Mouse (Mus musculus) midbrain, embryonic 11.5 days (tissue): ENCODE data around the gene Nfam1. TPM values are rescaled to one million over a fixed set of nuclear protein-coding genes. Genes with fewer than 3 reads are reported as not detected.
"Not testable (repeated sequence)": the region's sequence is repeated elsewhere in the genome, so short reads cannot be mapped to it uniquely, and the experiment has no call there.

Experiments
- ATAC-seq: fragments of 200-750 bp; cut with Nextera tagmentation; 2 replicates; pipeline ENCODE4 v1.8.0; 2017; ENCODE audit warnings: moderate TSS enrichment, moderate library complexity; ENCODE audit not compliant: low FRiP score
- DNase-seq: peaks from one replicate; pipeline ENCODE4 v3.0.0; 2015; ENCODE audit warnings: low spot score; ENCODE audit errors: missing footprints
- H3K27ac ChIP-seq: fragments of 300-500 bp; sonication (generic); 2 replicates; pipeline ENCODE4 v1.5.1; 2014; ENCODE audit warnings: low read depth, low read length
- H3K27me3 ChIP-seq: fragments of 300-500 bp; sonication (generic); 2 replicates; pipeline ENCODE4 v1.6.1; 2014; ENCODE audit warnings: mild to moderate bottlenecking, low read length, moderate library complexity, mixed read lengths; ENCODE audit not compliant: control insufficient read depth, insufficient read depth
- H3K36me3 ChIP-seq: fragments of 300-500 bp; sonication (generic); 2 replicates; pipeline ENCODE4 v1.6.1; 2014; ENCODE audit warnings: mild to moderate bottlenecking, low read length, moderate library complexity, mixed read lengths; ENCODE audit not compliant: control insufficient read depth, insufficient read depth
- H3K4me1 ChIP-seq: fragments of 300-500 bp; sonication (generic); 2 replicates; pipeline ENCODE4 v1.6.1; 2014; ENCODE audit warnings: low read length; ENCODE audit not compliant: control insufficient read depth, insufficient read depth
- H3K4me2 ChIP-seq: fragments of 300-500 bp; sonication (generic); 2 replicates; pipeline ENCODE4 v1.6.1; 2014; ENCODE audit warnings: mild to moderate bottlenecking, moderate library complexity
- H3K4me3 ChIP-seq: fragments of 300-500 bp; sonication (generic); 2 replicates; pipeline ENCODE4 v1.5.1; 2014; ENCODE audit warnings: low read depth, low read length
- H3K9ac ChIP-seq: fragments of 300-500 bp; sonication (generic); 2 replicates; pipeline ENCODE4 v1.6.1; 2014; ENCODE audit warnings: low read length
- H3K9me3 ChIP-seq: fragments of 300-500 bp; sonication (generic); 2 replicates; pipeline ENCODE4 v1.6.1; 2016; ENCODE audit warnings: low read length; ENCODE audit not compliant: control insufficient read depth
- WGBS: fragments of 180-500 bp; shearing (Covaris S2); extraction: QIAGEN DNeasy Blood & Tissue Kit; methylation state at CpG from one replicate; pipeline ENCODE4 v1.1.7; 2014; 5-methylcytosine and 5-hydroxymethylcytosine counted together
- polyA plus RNA-seq: library from polyadenylated mRNA; unstranded; fragments of >200 nt; fragmentation: Nextera tagmentation; extraction: Ambion mirVana; gene quantifications from 2 replicates; pipeline ENCODE4 v1.2.1, GENCODE M21; 2014

Gene Nfam1
- 3.9 and 4.0 TPM in 2 replicates for polyA plus RNA-seq

DNA sequence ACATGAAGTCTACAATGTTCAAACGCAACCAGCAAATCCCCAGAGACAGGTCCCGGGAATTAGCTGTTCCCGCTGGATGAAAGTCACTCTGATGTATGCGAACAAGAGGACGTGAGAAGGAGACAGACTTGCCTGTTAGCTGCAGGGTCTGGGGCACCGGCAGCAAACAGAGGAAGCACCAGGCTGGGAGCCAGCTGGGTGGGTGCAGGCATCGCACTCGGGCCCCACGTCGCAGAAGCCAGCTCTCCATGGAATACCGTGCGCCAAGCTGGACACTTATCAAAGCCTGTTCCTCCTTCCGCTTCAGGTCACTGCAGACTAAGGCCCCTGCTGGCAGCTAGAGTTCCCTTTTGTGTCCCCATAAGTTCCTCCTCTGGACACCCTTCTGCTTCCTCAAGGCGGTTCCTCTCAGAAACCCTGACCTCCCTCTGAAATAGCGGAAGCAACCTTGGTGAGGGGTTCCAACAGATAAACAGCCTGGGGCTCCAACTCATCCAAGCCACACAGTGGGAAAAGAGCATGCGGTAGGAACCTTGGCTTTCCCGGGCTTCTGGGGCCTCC lies at the start of gene Nfam1:
Gene Nfam1 (minus strand): TSS at position 326 of the 561 bp plus-strand sequence.
- H3K4me2 ChIP-seq, result no peak within 1 kb of the TSS
- H3K9me3 ChIP-seq, result no peaks in the 10 kb centered on the region
- H3K4me3 ChIP-seq, result no peak within 1 kb of the TSS
- ATAC-seq (no peak), DNase-seq (no peak)
- 31% methylated on average over 17 of the region's 17 CpGs for WGBS
- H3K36me3 ChIP-seq, result no peaks in the 10 kb centered on the region
- peaks cover 40% of the 10 kb centered on the region for H3K4me1 ChIP-seq
- no peak within 1 kb of the TSS for H3K27ac ChIP-seq
- no peak within 1 kb of the TSS for H3K9ac ChIP-seq
- H3K27me3 ChIP-seq, result peaks cover 13% of the 10 kb centered on the region; the same call in 1 of the 2 replicates

DNA sequence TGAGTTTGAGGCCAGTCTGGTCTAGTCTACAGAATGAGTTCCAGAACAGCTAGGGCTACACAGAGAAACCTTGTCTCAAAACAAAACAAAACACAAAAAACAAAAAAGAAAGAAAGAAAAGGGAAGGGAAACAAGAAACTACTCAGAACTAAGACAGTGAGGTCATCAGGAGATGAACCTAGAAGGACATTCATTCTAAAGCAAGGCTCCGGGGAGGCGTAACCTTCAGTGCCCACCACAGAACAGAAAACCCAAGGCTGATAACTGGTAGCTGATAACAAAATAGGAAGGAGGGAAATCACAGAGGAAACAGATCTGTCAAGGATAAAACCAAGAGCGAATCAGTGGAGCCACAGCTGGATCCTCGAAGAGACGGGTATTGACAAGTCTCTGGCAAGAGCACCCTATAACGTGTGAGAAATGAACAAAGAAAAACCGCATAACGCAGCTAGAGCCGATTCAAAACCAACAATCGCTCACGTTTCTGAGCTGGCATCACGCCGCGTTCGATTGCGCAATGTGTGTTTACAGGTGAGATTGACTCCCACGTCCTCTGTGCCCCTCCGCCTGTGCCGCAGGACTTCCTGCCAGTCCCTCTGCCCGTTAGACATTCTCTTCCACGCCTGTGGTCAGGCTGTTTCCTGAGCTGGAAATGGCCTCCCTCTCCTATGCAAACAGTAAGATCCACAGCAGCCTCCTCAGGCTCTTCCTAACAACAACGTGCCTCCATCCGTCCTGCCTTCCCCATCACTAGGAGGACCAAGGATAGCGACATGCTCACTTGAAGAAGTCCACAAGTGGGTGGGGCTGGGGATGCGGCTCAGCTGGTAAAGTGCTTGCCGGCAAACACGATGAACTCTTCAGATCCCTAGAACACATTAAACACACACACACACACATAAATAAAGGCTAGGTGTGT lies 42.8 kb upstream of the Nfam1 start:
- no peaks in the 10 kb centered on the region for H3K9me3 ChIP-seq
- no peak overlapping the region for H3K4me3 ChIP-seq
- 68% methylated on average over 27 of the region's 27 CpGs for WGBS
- H3K4me1 ChIP-seq, result no peaks in the 10 kb centered on the region; the same call in 1 of the 2 replicates
- no peak overlapping the region for H3K4me2 ChIP-seq
- no peaks in the 10 kb centered on the region for H3K27me3 ChIP-seq
- H3K9ac ChIP-seq, result no peak overlapping the region
- no peak overlapping the region for H3K27ac ChIP-seq
- H3K36me3 ChIP-seq, result no peaks in the 10 kb centered on the region
- ATAC-seq, result no peak
- DNase-seq, result no peak

DNA sequence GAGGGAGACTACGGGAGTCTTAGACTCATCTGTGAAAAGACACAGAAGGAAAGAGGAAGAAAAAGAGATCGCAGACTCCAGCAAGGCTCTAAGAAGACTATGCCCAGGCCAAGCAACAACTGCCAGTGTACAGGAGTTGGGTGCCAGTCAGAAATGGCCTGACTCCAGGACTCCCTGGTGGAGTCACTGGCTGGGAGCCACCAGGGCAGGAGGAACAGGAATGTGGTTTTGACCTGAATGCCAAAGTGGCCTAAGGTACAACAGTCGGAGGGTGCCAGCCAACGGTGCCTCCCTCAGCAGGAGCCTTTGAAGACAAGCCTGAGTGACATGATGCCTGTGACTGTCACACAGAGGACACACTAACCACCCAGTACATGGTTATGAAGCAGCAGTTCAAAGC lies 41.1 kb upstream of the Nfam1 start:
- Histone ChIP-seq H3K27ac (no peak overlapping the region), H3K4me1 (no peaks in the 10 kb centered on the region; the same call in 1 of the 2 replicates), H3K4me2 (no peak overlapping the region), H3K36me3 (no peaks in the 10 kb centered on the region), H3K9ac (no peak overlapping the region), H3K9me3 (no peaks in the 10 kb centered on the region), H3K27me3 (no peaks in the 10 kb centered on the region), H3K4me3 (no peak overlapping the region)
- DNase-seq (no peak), ATAC-seq (no peak)
- 87% methylated on average over 4 of the region's 4 CpGs for WGBS

DNA sequence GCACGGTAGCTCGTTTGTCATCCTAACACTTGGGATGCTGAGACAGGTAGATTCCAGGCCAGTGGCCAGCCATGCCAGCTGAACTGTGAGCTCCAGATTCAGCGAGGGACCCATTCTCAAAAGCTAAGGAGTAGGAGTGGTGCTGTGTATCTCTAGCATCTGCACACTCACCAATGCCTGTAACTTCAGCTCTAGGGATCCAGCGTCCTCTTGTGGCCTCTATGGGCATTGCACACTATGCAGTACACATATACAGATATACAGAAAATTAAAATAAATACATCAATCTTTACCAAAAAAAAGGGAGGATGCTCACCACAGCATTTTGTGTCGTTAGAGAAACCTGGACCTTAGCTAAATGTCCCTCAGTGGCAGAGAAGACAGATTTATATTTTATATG lies 38.6 kb upstream of the Nfam1 start:
- 86% methylated on average over 5 of the region's 5 CpGs for WGBS
- peak; percentile 66 for DNase-seq
- H3K27ac ChIP-seq, result no peak overlapping the region
- H3K4me2 ChIP-seq, result no peak overlapping the region
- no peak for ATAC-seq
- no peaks in the 10 kb centered on the region for H3K9me3 ChIP-seq
- H3K4me3 ChIP-seq, result no peak overlapping the region
- H3K27me3 ChIP-seq, result no peaks in the 10 kb centered on the region
- no peaks in the 10 kb centered on the region; the same call in 1 of the 2 replicates for H3K4me1 ChIP-seq
- no peak overlapping the region for H3K9ac ChIP-seq
- H3K36me3 ChIP-seq, result no peaks in the 10 kb centered on the region

DNA sequence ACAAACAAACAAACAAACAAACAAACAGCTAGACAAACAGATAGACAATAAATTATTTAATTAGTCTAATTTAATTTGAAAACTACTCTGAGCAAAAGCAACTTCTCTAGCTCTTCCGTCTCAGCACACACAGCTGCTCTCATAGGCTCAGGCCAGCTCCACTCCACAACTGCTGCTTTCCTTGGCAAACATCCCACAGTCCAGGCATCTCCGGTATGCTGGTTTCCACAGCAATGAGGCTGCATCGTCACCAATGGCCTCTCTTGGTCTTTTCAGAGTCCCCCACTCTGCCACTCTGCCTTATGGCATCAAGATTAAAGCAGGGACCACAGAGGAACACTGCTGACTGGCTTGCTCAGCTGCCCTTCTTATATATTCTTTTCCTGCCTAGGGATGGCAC lies 37.8 kb upstream of the Nfam1 start:
- no peaks in the 10 kb centered on the region for H3K9me3 ChIP-seq
- no peak overlapping the region for H3K4me3 ChIP-seq
- H3K27me3 ChIP-seq, result no peaks in the 10 kb centered on the region
- no peaks in the 10 kb centered on the region for H3K4me1 ChIP-seq
- H3K4me2 ChIP-seq, result no peak overlapping the region
- H3K9ac ChIP-seq, result no peak overlapping the region
- H3K36me3 ChIP-seq, result no peaks in the 10 kb centered on the region
- H3K27ac ChIP-seq, result no peak overlapping the region
- ATAC-seq (no peak), DNase-seq (no peak)
- 77% methylated on average over 3 of the region's 3 CpGs for WGBS

DNA sequence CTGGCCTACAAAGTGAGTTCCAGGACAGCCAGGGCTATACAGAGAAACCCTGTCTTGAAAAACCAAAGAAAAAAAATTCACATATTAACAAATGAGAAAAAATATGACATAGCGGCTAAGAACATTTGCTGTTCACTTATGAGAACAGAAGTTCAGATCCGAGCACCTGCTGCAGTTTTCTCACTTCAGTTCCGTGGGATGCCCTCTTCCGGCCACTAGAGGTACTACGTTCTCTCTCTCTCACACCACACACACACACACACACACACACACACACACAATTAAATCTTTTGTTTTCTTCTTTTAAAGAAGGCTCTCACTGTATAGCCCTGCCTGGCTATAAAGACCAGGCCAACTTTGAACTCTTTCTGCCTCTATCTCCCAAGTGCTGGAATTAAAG lies 35.2 kb upstream of the Nfam1 start:
- 88% methylated on average over 5 of the region's 5 CpGs for WGBS
- no peaks in the 10 kb centered on the region for H3K36me3 ChIP-seq
- H3K4me3 ChIP-seq, result no peak overlapping the region
- no peak for DNase-seq
- no peak for ATAC-seq
- no peak overlapping the region for H3K4me2 ChIP-seq
- no peak overlapping the region for H3K9ac ChIP-seq
- no peaks in the 10 kb centered on the region for H3K9me3 ChIP-seq
- no peaks in the 10 kb centered on the region for H3K4me1 ChIP-seq
- no peaks in the 10 kb centered on the region for H3K27me3 ChIP-seq
- H3K27ac ChIP-seq, result no peak overlapping the region

DNA sequence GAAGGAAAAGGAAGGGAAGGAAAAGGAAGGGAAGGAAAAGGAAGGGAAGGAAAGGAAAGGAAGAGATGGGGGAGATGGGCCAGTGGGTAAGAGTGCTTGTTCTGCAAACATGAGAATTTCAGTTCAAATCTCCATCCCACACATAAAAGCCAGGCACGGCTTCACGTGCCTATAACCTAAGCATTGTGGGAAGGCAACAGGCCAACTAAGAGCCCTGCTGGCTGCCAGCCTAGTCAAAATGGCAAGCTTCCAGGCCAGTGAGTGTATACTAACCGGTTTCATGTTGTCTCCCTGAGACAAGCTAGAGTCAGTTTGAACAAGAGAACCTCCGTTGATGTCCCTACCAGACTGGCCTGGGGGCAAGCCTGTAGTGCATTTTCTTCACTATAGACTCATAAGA lies 32.4 kb upstream of the Nfam1 start:
- 87% methylated on average over 4 of the region's 4 CpGs for WGBS
- no peak overlapping the region for H3K4me2 ChIP-seq

DNA sequence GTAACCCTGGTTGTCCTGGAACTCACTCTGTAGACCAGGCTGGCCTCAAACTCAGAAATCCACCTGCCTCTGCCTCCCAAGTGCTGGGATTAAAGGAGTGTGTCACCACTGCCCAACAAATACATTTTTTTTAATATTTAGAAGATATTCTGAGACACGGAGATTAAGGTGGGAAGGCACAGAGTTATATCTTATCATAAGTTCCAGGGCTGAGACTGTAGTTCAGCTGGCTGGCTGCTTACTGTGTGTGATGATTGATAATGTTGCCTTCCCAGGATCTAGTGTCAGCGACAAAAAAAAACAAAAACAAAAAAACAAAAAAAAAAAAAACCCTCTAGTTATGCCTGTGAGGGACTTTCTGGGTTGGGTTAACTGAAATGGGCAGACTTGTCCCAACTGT lies 29.5 kb upstream of the Nfam1 start:
- DNase-seq, result peak; percentile 6
- H3K27me3 ChIP-seq, H3K27ac ChIP-seq, H3K9me3 ChIP-seq, H3K9ac ChIP-seq, H3K4me3 ChIP-seq, H3K4me2 ChIP-seq, H3K36me3 ChIP-seq, ATAC-seq, H3K4me1 ChIP-seq: not testable (repeated sequence)
- 93% methylated on average over 2 of the region's 2 CpGs for WGBS

More for the DNA sequence above, 32.4 kb upstream of the Nfam1 start:
- Histone ChIP-seq H3K9me3 (no peaks in the 10 kb centered on the region), H3K4me1 (no peaks in the 10 kb centered on the region), H3K27me3 (no peaks in the 10 kb centered on the region), H3K36me3 (no peaks in the 10 kb centered on the region), H3K27ac (no peak overlapping the region), H3K9ac (no peak overlapping the region), H3K4me3 (no peak overlapping the region)
- ATAC-seq (no peak), DNase-seq (peak; percentile 67)

DNA sequence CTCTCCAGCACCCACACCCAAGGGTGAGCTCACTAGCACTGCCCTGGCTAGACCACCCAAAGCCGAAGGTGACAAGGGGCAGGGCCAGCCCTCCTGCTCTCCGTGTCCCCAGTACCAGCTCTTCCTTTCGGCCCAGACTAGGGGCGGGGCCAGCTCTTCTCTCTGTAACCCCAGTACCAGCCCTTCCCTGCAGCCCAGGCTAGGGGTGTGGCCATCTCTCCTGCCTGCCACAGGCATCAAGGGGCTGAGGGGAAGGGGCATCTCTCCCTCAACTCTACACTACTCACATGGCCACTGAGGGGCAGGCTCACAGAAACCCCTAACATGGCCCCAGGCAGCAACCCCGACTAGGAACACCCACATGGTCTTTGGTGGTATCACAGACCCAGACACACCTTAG lies 28.6 kb upstream of the Nfam1 start:
- Histone ChIP-seq H3K27me3 (no peaks in the 10 kb centered on the region), H3K36me3 (no peaks in the 10 kb centered on the region), H3K9ac (no peak overlapping the region), H3K4me2 (no peak overlapping the region), H3K4me1 (peaks cover 3% of the 10 kb centered on the region; the same call in 1 of the 2 replicates), H3K9me3 (no peaks in the 10 kb centered on the region), H3K27ac (no peak overlapping the region), H3K4me3 (no peak overlapping the region)
- 0 out of 2 replicates have a peak, but pooled peaks have one; percentile 30 for ATAC-seq
- DNase-seq, result peak; percentile 82
- 24% methylated on average over 5 of the region's 5 CpGs for WGBS
